ENCODE assay signal across 8 mouse cellular contexts in genomic region chr6:129532556-129532941, GRCm38 (mm10). TPM values are rescaled to one million over a fixed set of nuclear protein-coding genes. Genes with fewer than 3 reads are reported as not detected.
DNase-seq lines count a peak whose midpoint lies in the region; ATAC-seq and TF ChIP-seq lines count a peak whose summit lies in the region.

No protein-coding gene starts in this region.

- H3K9me3 ChIP-seq in embryonic facial prominence, embryonic 15.5 days (replicated peaks) = no peaks in the 10 kb centered on the region
- H3K9me3 ChIP-seq in limb, embryonic 15.5 days = no peaks in the 10 kb centered on the region
- no peaks in the 10 kb centered on the region for H3K9me3 ChIP-seq in midbrain, embryonic 14.5 days (ENCODE audit: control insufficient read depth, low read length)
- H3K9me3 ChIP-seq in stomach, postnatal 0 days (ENCODE audit: control insufficient read depth, low read length) = no peaks in the 10 kb centered on the region

- peak overlapping the region; percentile 80 for H3K4me3 ChIP-seq in embryonic facial prominence, embryonic 15.5 days (replicated peaks)
- H3K4me3 ChIP-seq in kidney, adult 2 months (ENCODE audit: insufficient read depth, low read depth, low read length) = peak overlapping the region; percentile 23
- peak overlapping the region; percentile 79 for H3K4me3 ChIP-seq in limb, embryonic 15.5 days
- peak overlapping the region; percentile 84 for H3K4me3 ChIP-seq in midbrain, embryonic 14.5 days (replicated peaks; ENCODE audit: low read depth, low read length)
- H3K4me3 ChIP-seq in stomach, postnatal 0 days (ENCODE audit: low read depth, low read length) = peak overlapping the region; percentile 89

- TF ChIP-seq CTCF in kidney, adult 2 months (conservative IDR thresholded peaks at IDR 0.05; ENCODE audit: insufficient read depth, insufficient read length, low read depth, low read length) = no peak
- peak; percentile 41 for TF ChIP-seq CTCF in stomach, postnatal 0 days (IDR thresholded peaks at IDR 0.05; ENCODE audit: low read depth)

- no peaks in the 10 kb centered on the region for H3K27me3 ChIP-seq in embryonic facial prominence, embryonic 15.5 days
- no peaks in the 10 kb centered on the region for H3K27me3 ChIP-seq in kidney, adult 2 months (replicated peaks; ENCODE audit: control insufficient read depth, insufficient read depth, low read length)
- H3K27me3 ChIP-seq in limb, embryonic 15.5 days = no peaks in the 10 kb centered on the region
- no peaks in the 10 kb centered on the region for H3K27me3 ChIP-seq in midbrain, embryonic 14.5 days (ENCODE audit: control insufficient read depth, insufficient read depth, low read length)
- H3K27me3 ChIP-seq in stomach, postnatal 0 days (ENCODE audit: control insufficient read depth, insufficient read depth, low read length) = no peaks in the 10 kb centered on the region

- ATAC-seq in embryonic facial prominence, embryonic 15.5 days (ENCODE audit: insufficient number of reproducible peaks, low FRiP score, low TSS enrichment, low read depth) = peak; percentile 44; the same call in 1 of the 2 replicates
- ATAC-seq in limb, embryonic 15.5 days (ENCODE audit: insufficient number of reproducible peaks, low FRiP score, low TSS enrichment, low read depth) = no peak
- peak; percentile 46 for ATAC-seq in midbrain, embryonic 14.5 days (ENCODE audit: low FRiP score, low TSS enrichment)
- peak; percentile 80 for ATAC-seq in stomach, postnatal 0 days (ENCODE audit: low FRiP score, low TSS enrichment)

- 0 out of 2 replicates have a peak overlapping the region, but pooled peaks have one; percentile 1 for H3K27ac ChIP-seq in embryonic facial prominence, embryonic 15.5 days (replicated peaks)
- peak overlapping the region; percentile 100 for H3K27ac ChIP-seq in kidney, adult 2 months (ENCODE audit: insufficient read depth, low read depth, low read length)
- H3K27ac ChIP-seq in limb, embryonic 15.5 days = no peak overlapping the region
- H3K27ac ChIP-seq in midbrain, embryonic 14.5 days (replicated peaks; ENCODE audit: low read depth, low read length) = peak overlapping the region; percentile 92
- H3K27ac ChIP-seq in stomach, postnatal 0 days (replicated peaks) = peak overlapping the region; percentile 77

- H3K4me1 ChIP-seq in embryonic facial prominence, embryonic 15.5 days = peaks cover 20% of the 10 kb centered on the region
- H3K4me1 ChIP-seq in kidney, adult 2 months (ENCODE audit: control insufficient read depth, insufficient read depth, low read length) = peaks cover 37% of the 10 kb centered on the region
- H3K4me1 ChIP-seq in limb, embryonic 15.5 days = peaks cover 14% of the 10 kb centered on the region
- H3K4me1 ChIP-seq in midbrain, embryonic 14.5 days (ENCODE audit: control insufficient read depth, insufficient read depth, low read length) = peaks cover 21% of the 10 kb centered on the region
- 0 out of 2 replicates have a peak, but pooled peaks cover 2% of the 10 kb centered on the region for H3K4me1 ChIP-seq in stomach, postnatal 0 days (replicated peaks; ENCODE audit: control insufficient read depth, insufficient read depth)

- TF ChIP-seq EP300 in stomach, postnatal 0 days (optimal IDR thresholded peaks at IDR 0.05) = no peak

- peak; percentile 15 for DNase-seq in spleen, adult 12 weeks (ENCODE audit: low spot score)
- no peak for DNase-seq in spleen, postnatal 14 days (ENCODE audit: low spot score in 2 of 2)
- DNase-seq in heart, adult 8-10 months (ENCODE audit: low spot score) = peak; percentile 83
- DNase-seq in kidney, adult 2 months = peak; percentile 98
- DNase-seq in midbrain, embryonic 14.5 days = no peak
- peak; percentile 78 for DNase-seq in stomach, postnatal 0 days (ENCODE audit: low spot score)

- peak overlapping the region; percentile 63; the same call in 1 of the 2 replicates for H3K9ac ChIP-seq in embryonic facial prominence, embryonic 15.5 days
- H3K9ac ChIP-seq in limb, embryonic 15.5 days = no peak overlapping the region
- peak overlapping the region; percentile 88 for H3K9ac ChIP-seq in midbrain, embryonic 14.5 days (replicated peaks; ENCODE audit: low read length)
- no peak overlapping the region for H3K9ac ChIP-seq in stomach, postnatal 0 days (ENCODE audit: low read length)

- no peak for TF ChIP-seq POLR2A in kidney, adult 2 months (IDR thresholded peaks at IDR 0.05; ENCODE audit: low read depth, low read length)

- no peaks in the 10 kb centered on the region for H3K36me3 ChIP-seq in embryonic facial prominence, embryonic 15.5 days
- peaks cover 9% of the 10 kb centered on the region; the same call in 1 of the 2 replicates for H3K36me3 ChIP-seq in kidney, adult 2 months (ENCODE audit: control insufficient read depth, insufficient read depth, low read length)
- H3K36me3 ChIP-seq in limb, embryonic 15.5 days = no peaks in the 10 kb centered on the region; the same call in 1 of the 2 replicates
- peaks cover 4% of the 10 kb centered on the region; the same call in 1 of the 2 replicates for H3K36me3 ChIP-seq in midbrain, embryonic 14.5 days (ENCODE audit: control insufficient read depth, insufficient read depth, low read length)
- H3K36me3 ChIP-seq in stomach, postnatal 0 days (ENCODE audit: control insufficient read depth, insufficient read depth, low read length) = no peaks in the 10 kb centered on the region

- 30% methylated on average over 7 of the region's 7 CpGs for WGBS in embryonic facial prominence, embryonic 15.5 days
- 7% methylated on average over 7 of the region's 7 CpGs for WGBS in kidney, adult 2 months
- WGBS in limb, embryonic 15.5 days = 28% methylated on average over 7 of the region's 7 CpGs
- WGBS in midbrain, embryonic 14.5 days = 34% methylated on average over 7 of the region's 7 CpGs
- WGBS in stomach, postnatal 0 days = 23% methylated on average over 7 of the region's 7 CpGs

- H3K4me2 ChIP-seq in embryonic facial prominence, embryonic 15.5 days (replicated peaks) = peak overlapping the region; percentile 70
- peak overlapping the region; percentile 93 for H3K4me2 ChIP-seq in limb, embryonic 15.5 days
- H3K4me2 ChIP-seq in midbrain, embryonic 14.5 days (ENCODE audit: low read length) = peak overlapping the region; percentile 80
- H3K4me2 ChIP-seq in stomach, postnatal 0 days (replicated peaks; ENCODE audit: low read depth) = peak overlapping the region; percentile 85

RNA-seq across cellular contexts. Expression of gene Gabarapl1, which starts 0.4 kb away (rescaled TPM):
- 53.2 and 54.4 TPM in 2 replicates for polyA plus RNA-seq in embryonic facial prominence, embryonic 15.5 days (2015; fragmentation: Nextera tagmentation; extraction: Ambion mirVana)
- 100 to 1,000 TPM; 118 to 204 (median 178) TPM for total RNA-seq in heart, adult 8-10 months (2022)
- polyA plus RNA-seq in kidney, adult 2 months (2012; rRNA removed) = 648 and 804 TPM in 2 replicates
- polyA plus RNA-seq in limb, embryonic 15.5 days (2015; fragmentation: Nextera tagmentation; extraction: Ambion mirVana) = 47.8 and 48.9 TPM in 2 replicates
- 72.0 and 102 TPM in 2 replicates for polyA plus RNA-seq in midbrain, embryonic 14.5 days (2014; fragmentation: Nextera tagmentation; extraction: Ambion mirVana)
- 45.7 and 46.8 TPM in 2 replicates for polyA plus RNA-seq in stomach, postnatal 0 days (2015; fragmentation: Nextera tagmentation; extraction: Ambion mirVana)

RNA-seq across cellular contexts. Expression of gene Tmem52b, which starts 20.2 kb away (rescaled TPM):
- not detected in 2 replicates for polyA plus RNA-seq in embryonic facial prominence, embryonic 15.5 days (2015; fragmentation: Nextera tagmentation; extraction: Ambion mirVana)
- not detected for total RNA-seq in heart, adult 8-10 months (2022)
- polyA plus RNA-seq in kidney, adult 2 months (2012; rRNA removed) = 124 and 212 TPM in 2 replicates
- 0.19 and 0.22 TPM in 2 replicates for polyA plus RNA-seq in limb, embryonic 15.5 days (2015; fragmentation: Nextera tagmentation; extraction: Ambion mirVana)
- not detected in 2 replicates for polyA plus RNA-seq in midbrain, embryonic 14.5 days (2014; fragmentation: Nextera tagmentation; extraction: Ambion mirVana)
- 0.04 and 0.11 TPM in 2 replicates for polyA plus RNA-seq in stomach, postnatal 0 days (2015; fragmentation: Nextera tagmentation; extraction: Ambion mirVana)

RNA-seq across cellular contexts. Expression of gene Olr1, which starts 25.6 kb away (rescaled TPM):
- polyA plus RNA-seq in embryonic facial prominence, embryonic 15.5 days (2015; fragmentation: Nextera tagmentation; extraction: Ambion mirVana) = not detected in 2 replicates
- total RNA-seq in heart, adult 8-10 months (2022) = under 1 TPM in 2 of 4 experiments, not detected in 2; 0.20 to 0.31 TPM
- 0.03 and 0.17 TPM in 2 replicates for polyA plus RNA-seq in kidney, adult 2 months (2012; rRNA removed)
- polyA plus RNA-seq in limb, embryonic 15.5 days (2015; fragmentation: Nextera tagmentation; extraction: Ambion mirVana) = not detected in 2 replicates
- polyA plus RNA-seq in midbrain, embryonic 14.5 days (2014; fragmentation: Nextera tagmentation; extraction: Ambion mirVana) = not detected in 2 replicates
- 0.08 and 0.22 TPM in 2 replicates for polyA plus RNA-seq in stomach, postnatal 0 days (2015; fragmentation: Nextera tagmentation; extraction: Ambion mirVana)

RNA-seq across cellular contexts. Expression of gene Klre1, which starts 45.2 kb away (rescaled TPM):
- 0.13 TPM in 1 of 2 replicates, not detected in the other for polyA plus RNA-seq in embryonic facial prominence, embryonic 15.5 days (2015; fragmentation: Nextera tagmentation; extraction: Ambion mirVana)
- total RNA-seq in heart, adult 8-10 months (2022) = not detected
- polyA plus RNA-seq in kidney, adult 2 months (2012; rRNA removed) = 0.30 TPM in 1 of 2 replicates, not detected in the other
- not detected in 2 replicates for polyA plus RNA-seq in limb, embryonic 15.5 days (2015; fragmentation: Nextera tagmentation; extraction: Ambion mirVana)
- polyA plus RNA-seq in midbrain, embryonic 14.5 days (2014; fragmentation: Nextera tagmentation; extraction: Ambion mirVana) = 0.12 TPM in 1 of 2 replicates, not detected in the other
- not detected in 2 replicates for polyA plus RNA-seq in stomach, postnatal 0 days (2015; fragmentation: Nextera tagmentation; extraction: Ambion mirVana)

RNA-seq across cellular contexts. Expression of gene Klrd1, which starts 59.0 kb away (rescaled TPM):
- 0.37 TPM in 1 of 2 replicates, not detected in the other for polyA plus RNA-seq in embryonic facial prominence, embryonic 15.5 days (2015; fragmentation: Nextera tagmentation; extraction: Ambion mirVana)
- under 1 TPM in 1 of 4 experiments, not detected in 3; 0.35 TPM for total RNA-seq in heart, adult 8-10 months (2022)
- polyA plus RNA-seq in kidney, adult 2 months (2012; rRNA removed) = 0.72 TPM in 1 of 2 replicates, not detected in the other
- polyA plus RNA-seq in limb, embryonic 15.5 days (2015; fragmentation: Nextera tagmentation; extraction: Ambion mirVana) = not detected in 2 replicates
- polyA plus RNA-seq in midbrain, embryonic 14.5 days (2014; fragmentation: Nextera tagmentation; extraction: Ambion mirVana) = not detected in 2 replicates
- polyA plus RNA-seq in stomach, postnatal 0 days (2015; fragmentation: Nextera tagmentation; extraction: Ambion mirVana) = 0.27 and 0.53 TPM in 2 replicates

Comparison
In these comparisons a context has a peak if more than half of its experiments do, and no peak if none do; other contexts are left out.
1. DNase-seq: peak in spleen, adult 12 weeks (single experiment), heart, adult 8-10 months (single experiment), kidney, adult 2 months (single experiment) and stomach, postnatal 0 days (single experiment); none in spleen, postnatal 14 days (0 of 2) and midbrain, embryonic 14.5 days (single experiment).
2. H3K4me3 ChIP-seq: peak in every context shown above with its lines; median percentile 89 in stomach, postnatal 0 days; 84 in midbrain, embryonic 14.5 days; 80 in embryonic facial prominence, embryonic 15.5 days; 79 in limb, embryonic 15.5 days; 23 in kidney, adult 2 months.
3. H3K9ac ChIP-seq: peak in embryonic facial prominence, embryonic 15.5 days (single experiment) and midbrain, embryonic 14.5 days (single experiment); none in limb, embryonic 15.5 days (single experiment) and stomach, postnatal 0 days (single experiment).
4. RNA of gene Tmem52b, which starts 20.2 kb away (polyA plus RNA-seq): 124 to 212 TPM in kidney, adult 2 months; 0.19 to 0.22 TPM in limb, embryonic 15.5 days, 0.04 to 0.11 TPM in stomach, postnatal 0 days, not detected in midbrain, embryonic 14.5 days and not detected in embryonic facial prominence, embryonic 15.5 days; every median in the first group is over 100 times any median in the second.
5. Peak in every context shown above with its lines, with median percentiles within 50 percentile points of each other: H3K4me2 ChIP-seq.